Mouse (Mus musculus) cerebellum, adult 2 months (tissue): Measurements from ENCODE around the gene Nek5. TPM values are rescaled to one million over a fixed set of nuclear protein-coding genes. Genes with fewer than 3 reads are reported as not detected.
A peak's percentile ranks its signal among the peaks of the same experiment; 100 is the strongest.

Source experiments
- DNase-seq, 2 experiments: peaks; one replicate each; pipeline ENCODE4 v3.0.0; 2021
- H3K27ac ChIP-seq: fragments of 200-500 bp; 2 replicates; pipeline ENCODE4 v1.5.1; 2012; ENCODE audit warnings: low read length, control low read depth, inconsistent platforms; ENCODE audit not compliant: insufficient read depth
- H3K27me3 ChIP-seq: fragments of 200-500 bp; 2 replicates; pipeline ENCODE4 v1.6.1; 2012; ENCODE audit warnings: inconsistent platforms, mild to moderate bottlenecking, low read length, moderate library complexity; ENCODE audit not compliant: control insufficient read depth, insufficient read depth
- H3K4me1 ChIP-seq: fragments of 200-500 bp; 2 replicates; pipeline ENCODE4 v1.6.1; 2011; ENCODE audit warnings: low read length; ENCODE audit not compliant: control insufficient read depth, insufficient read depth
- H3K4me3 ChIP-seq: fragments of 200-500 bp; replicated peaks from 2 replicates; pipeline ENCODE3; 2011; ENCODE audit warnings: mild to moderate bottlenecking, low read depth, low read length, control low read depth; ENCODE audit not compliant: insufficient read depth
- CTCF ChIP-seq: fragments of 200-500 bp; IDR thresholded peaks from 2 replicates; pipeline ENCODE4 v1.5.1; 2011; ENCODE audit warnings: low read depth, mild to moderate bottlenecking, control low read depth, low read length, moderate library complexity, borderline replicate concordance; ENCODE audit not compliant: insufficient read depth
- POLR2A ChIP-seq: fragments of 200-500 bp; IDR thresholded peaks from 2 replicates; pipeline ENCODE4 v1.6.1; 2011; ENCODE audit warnings: low read length, control low read depth, borderline replicate concordance; ENCODE audit not compliant: insufficient read depth
- WGBS: fragments of 180-500 bp; shearing (Covaris S2); methylation state at CpG from one replicate; pipeline ENCODE4 v1.1.7; 2018; 5-methylcytosine and 5-hydroxymethylcytosine counted together
- polyA plus RNA-seq: library from polyadenylated mRNA; depleted of rRNA; stranded (reverse); fragments of >200 nt; gene quantifications from 2 replicates; pipeline ENCODE4 v1.2.3, GENCODE M21; 2012

Gene Nek5
- polyA plus RNA-seq, 1 experiment: 0.33 TPM

GRCm38 (mm10) chr8:22060446-22060889 is 64.4 kb downstream of the Nek5 start, which contains the start of gene Alg11:
Gene Alg11 (plus strand): TSS chr8:22060721.
- under 1% methylated on average over 35 of the region's 36 CpGs for WGBS
- H3K4me1 ChIP-seq: no peaks in the 10 kb centered on the region
- H3K4me3 ChIP-seq: peak within 1 kb of the TSS; percentile 92
- H3K27me3 ChIP-seq: no peaks in the 10 kb centered on the region
- TF ChIP-seq CTCF (no peak), POLR2A (peak; percentile 98)
- peak; percentile 94 to 98 for DNase-seq
- peak within 1 kb of the TSS; percentile 26 for H3K27ac ChIP-seq

- H3K4me1 ChIP-seq: no peaks in the 10 kb centered on the region
- TF ChIP-seq CTCF (no peak), POLR2A (no peak)
- peak; percentile 61 to 74 for DNase-seq
- H3K27ac ChIP-seq: peak within 1 kb of the TSS; percentile 26
- WGBS: under 1% methylated on average over 45 of the region's 46 CpGs
- H3K4me3 ChIP-seq: peak within 1 kb of the TSS; percentile 92
- H3K27me3 ChIP-seq: no peaks in the 10 kb centered on the region
Observed at GRCm38 (mm10) chr8:22059821-22060445, 64.9 kb downstream of the Nek5 start, which contains the start of gene Atp7b. Gene Atp7b (minus strand): TSS chr8:22060305.

- no peak for DNase-seq
- H3K4me3 ChIP-seq: peak overlapping the region; percentile 92
- TF ChIP-seq CTCF (no peak), POLR2A (no peak)
- H3K27ac ChIP-seq: no peak overlapping the region
- 44% methylated on average over 11 of the region's 11 CpGs for WGBS
- H3K4me1 ChIP-seq: no peaks in the 10 kb centered on the region
- H3K27me3 ChIP-seq: no peaks in the 10 kb centered on the region
Observed at GRCm38 (mm10) chr8:22059153-22059738, 65.6 kb downstream of the Nek5 start.

- Histone ChIP-seq H3K27ac (no peak overlapping the region), H3K4me1 (no peaks in the 10 kb centered on the region), H3K4me3 (no peak overlapping the region), H3K27me3 (no peaks in the 10 kb centered on the region)
- no peak for DNase-seq
- 86% methylated on average over 9 of the region's 9 CpGs for WGBS
- TF ChIP-seq CTCF: no peak
- no peak for TF ChIP-seq POLR2A
Observed at GRCm38 (mm10) chr8:22058368-22058767, 66.5 kb downstream of the Nek5 start.

- WGBS: 89% methylated on average over 3 of the region's 3 CpGs
Observed at GRCm38 (mm10) chr8:22056850-22057249, 68.0 kb downstream of the Nek5 start.

GRCm38 (mm10) chr8:22055492-22055877 is 69.4 kb downstream of the Nek5 start:
- no peak for TF ChIP-seq CTCF
- no peak for TF ChIP-seq POLR2A

More at GRCm38 (mm10) chr8:22056850-22057249, 68.0 kb downstream of the Nek5 start:
- Histone ChIP-seq H3K27me3 (no peaks in the 10 kb centered on the region), H3K4me3 (no peak overlapping the region), H3K4me1 (no peaks in the 10 kb centered on the region), H3K27ac (no peak overlapping the region)
- no peak for TF ChIP-seq POLR2A
- TF ChIP-seq CTCF: no peak
- DNase-seq: no peak

GRCm38 (mm10) chr8:22054674-22055491 is 70.0 kb downstream of the Nek5 start:
- TF ChIP-seq POLR2A (no peak), CTCF (no peak)
- H3K4me3 ChIP-seq: no peak overlapping the region
- no peak overlapping the region for H3K27ac ChIP-seq
- no peaks in the 10 kb centered on the region for H3K27me3 ChIP-seq
- WGBS: 87% methylated on average over 12 of the region's 12 CpGs
- H3K4me1 ChIP-seq: no peaks in the 10 kb centered on the region
- DNase-seq: no peak

More at GRCm38 (mm10) chr8:22055492-22055877, 69.4 kb downstream of the Nek5 start:
- WGBS: 97% methylated on average over 2 of the region's 2 CpGs
- Histone ChIP-seq H3K27ac (no peak overlapping the region), H3K4me3 (no peak overlapping the region), H3K27me3 (no peaks in the 10 kb centered on the region), H3K4me1 (no peaks in the 10 kb centered on the region)
- DNase-seq: no peak
